Mouse (Mus musculus): ENCODE measurements around the gene Casc3. TPM values are rescaled to one million over a fixed set of nuclear protein-coding genes. Genes with fewer than 3 reads are reported as not detected.

Gene Casc3
- polyA plus RNA-seq, 1 experiment from 2014 or later: 21.3 TPM

Other genes starting within 250 kb of the Casc3 start
- gene Ormdl3, start 217.5 kb upstream of the Casc3 start, polyA plus RNA-seq (2015; fragmentation: Nextera tagmentation; extraction: Ambion mirVana): 55.6 and 68.0 TPM in 2 replicates
- gene Lrrc3c, start 206.6 kb upstream of the Casc3 start, polyA plus RNA-seq (2015; fragmentation: Nextera tagmentation; extraction: Ambion mirVana): not detected in 2 replicates
- gene Gm12355, start 179.2 kb upstream of the Casc3 start, polyA plus RNA-seq (2015; fragmentation: Nextera tagmentation; extraction: Ambion mirVana): 0.14 and 0.96 TPM in 2 replicates
- not detected in 2 replicates for gene Gsdma3, start 178.5 kb upstream of the Casc3 start, polyA plus RNA-seq (2015; fragmentation: Nextera tagmentation; extraction: Ambion mirVana)
- not detected in 2 replicates for gene Gsdma2, start 158.1 kb upstream of the Casc3 start, polyA plus RNA-seq (2015; fragmentation: Nextera tagmentation; extraction: Ambion mirVana)
- gene Gsdma, start 140.6 kb upstream of the Casc3 start, polyA plus RNA-seq (2015; fragmentation: Nextera tagmentation; extraction: Ambion mirVana): not detected in 2 replicates
- gene Psmd3, start 122.4 kb upstream of the Casc3 start, polyA plus RNA-seq (2015; fragmentation: Nextera tagmentation; extraction: Ambion mirVana): 141 and 177 TPM in 2 replicates
- gene Csf3, start 103.6 kb upstream of the Casc3 start, polyA plus RNA-seq (2015; fragmentation: Nextera tagmentation; extraction: Ambion mirVana): not detected in 2 replicates
- gene Med24, start 75.5 kb upstream of the Casc3 start, polyA plus RNA-seq (2015; fragmentation: Nextera tagmentation; extraction: Ambion mirVana): 33.5 and 43.0 TPM in 2 replicates
- 34.8 and 39.5 TPM in 2 replicates for gene Thra, start 64.3 kb upstream of the Casc3 start, polyA plus RNA-seq (2015; fragmentation: Nextera tagmentation; extraction: Ambion mirVana)
- 7.0 and 7.5 TPM in 2 replicates for gene Nr1d1, start 29.6 kb upstream of the Casc3 start, polyA plus RNA-seq (2015; fragmentation: Nextera tagmentation; extraction: Ambion mirVana)
- gene Msl1, start 9.4 kb upstream of the Casc3 start, polyA plus RNA-seq (2015; fragmentation: Nextera tagmentation; extraction: Ambion mirVana): 15.5 and 17.2 TPM in 2 replicates
- gene Rapgefl1, start 31.9 kb downstream of the Casc3 start, polyA plus RNA-seq (2015; fragmentation: Nextera tagmentation; extraction: Ambion mirVana): 0.71 and 1.5 TPM in 2 replicates
- 2.2 and 2.8 TPM in 2 replicates for gene Wipf2, start 58.7 kb downstream of the Casc3 start, polyA plus RNA-seq (2015; fragmentation: Nextera tagmentation; extraction: Ambion mirVana)
- gene Cdc6, start 102.9 kb downstream of the Casc3 start, polyA plus RNA-seq (2015; fragmentation: Nextera tagmentation; extraction: Ambion mirVana): 14.2 and 20.4 TPM in 2 replicates
- 26.2 and 31.0 TPM in 2 replicates for gene Rara, start 122.9 kb downstream of the Casc3 start, polyA plus RNA-seq (2015; fragmentation: Nextera tagmentation; extraction: Ambion mirVana)
- gene Gjd3, start 178.1 kb downstream of the Casc3 start, polyA plus RNA-seq (2015; fragmentation: Nextera tagmentation; extraction: Ambion mirVana): 3.6 and 4.4 TPM in 2 replicates
- 149 and 159 TPM in 2 replicates for gene Top2a, start 219.3 kb downstream of the Casc3 start, polyA plus RNA-seq (2015; fragmentation: Nextera tagmentation; extraction: Ambion mirVana)
- 344 and 469 TPM in 2 replicates for gene Igfbp4, start 236.3 kb downstream of the Casc3 start, polyA plus RNA-seq (2015; fragmentation: Nextera tagmentation; extraction: Ambion mirVana)

Measured in heart, embryonic 15.5 days (tissue).